Mouse (Mus musculus) myocyte (in vitro differentiated cells): Measurements from ENCODE around the gene Tm9sf1.

Experiments used
- E2F4 ChIP-seq: IDR thresholded peaks from one replicate; pipeline ENCODE4 v1.6.1; 2011; ENCODE audit warnings: mild to moderate bottlenecking, control low read depth, moderate library complexity; ENCODE audit not compliant: insufficient read depth
- MAX ChIP-seq: IDR thresholded peaks from one replicate; pipeline ENCODE4 v1.6.1; 2011; ENCODE audit warnings: low read depth, mild to moderate bottlenecking, control low read depth
- MYOD1 ChIP-seq, 3 experiments: IDR thresholded peaks; one replicate each; pipeline ENCODE4 v1.6.1; 2011; ENCODE audit warnings: control low read depth in 2 of 3, low read depth in 2 of 3, mild to moderate bottlenecking in 2 of 3, moderate library complexity in 1 of 3; ENCODE audit not compliant: insufficient read length in 2 of 3, control insufficient read depth in 1 of 3
- MYOG ChIP-seq, 3 experiments: IDR thresholded peaks; one replicate each; pipeline ENCODE4 v1.6.1; 2011; ENCODE audit warnings: control low read depth in 2 of 3, low read depth in 2 of 3, mild to moderate bottlenecking in 2 of 3; ENCODE audit not compliant: insufficient read length in 2 of 3, control insufficient read depth in 1 of 3, insufficient read depth in 1 of 3
- POLR2A ChIP-seq: IDR thresholded peaks from one replicate; pipeline ENCODE4 v1.6.1; 2011; ENCODE audit warnings: low read depth, mild to moderate bottlenecking, control low read depth, moderate library complexity; ENCODE audit not compliant: insufficient read length
- POLR2AphosphoS2 ChIP-seq: IDR thresholded peaks from one replicate; pipeline ENCODE4 v1.6.1; 2011; ENCODE audit warnings: low read depth, control low read depth; ENCODE audit not compliant: insufficient read length
- TCF12 ChIP-seq: IDR thresholded peaks from one replicate; pipeline ENCODE4 v1.6.1; 2011; ENCODE audit warnings: mild to moderate bottlenecking, control low read depth; ENCODE audit not compliant: poor library complexity, insufficient read depth, severe bottlenecking
- USF1 ChIP-seq: IDR thresholded peaks from one replicate; pipeline ENCODE4 v1.6.1; 2011; ENCODE audit warnings: low read depth, mild to moderate bottlenecking, control low read depth, moderate library complexity

- TF ChIP-seq MYOG (IDR thresholded peaks at IDR 0.05; ENCODE audit: control insufficient read depth in 1 of 3, insufficient read depth in 1 of 3, insufficient read length in 2 of 3, low read depth in 2 of 3) (no peak), MYOD1 (IDR thresholded peaks at IDR 0.05; ENCODE audit: control insufficient read depth in 1 of 3, insufficient read length in 2 of 3, low read depth in 2 of 3) (no peak), USF1 (no peak), MAX (no peak), POLR2AphosphoS2 (no peak), TCF12 (no peak), POLR2A (no peak), E2F4 (no peak)
Observed at GRCm38 (mm10) chr14:55671486-55671832, 27.9 kb upstream of the Tm9sf1 start.
